ENCODE assay signal across 9 mouse cellular contexts in the genomic region with DNA sequence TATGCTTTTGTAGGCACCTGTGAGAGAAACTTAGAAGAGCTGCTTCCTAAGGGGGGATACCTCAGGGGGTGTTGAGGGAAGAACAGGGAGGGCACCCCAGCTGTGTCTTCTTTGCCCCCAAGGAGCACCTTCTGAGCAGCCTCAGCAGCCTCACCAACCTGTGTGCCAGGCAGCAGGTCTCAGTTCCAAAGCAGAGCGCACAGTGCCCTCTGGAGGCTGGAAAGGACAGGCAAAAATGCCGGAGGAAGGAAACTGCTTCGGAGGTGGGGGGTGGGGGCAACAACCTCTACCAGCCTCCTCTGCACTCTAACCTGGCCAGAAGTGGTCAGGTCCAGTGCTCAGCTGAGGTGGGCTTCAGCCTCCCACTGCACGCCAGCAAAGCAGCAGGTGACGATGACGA. TPM values are rescaled to one million over a fixed set of nuclear protein-coding genes. Genes with fewer than 3 reads are reported as not detected.
DNase-seq lines count a peak whose midpoint lies in the region; ATAC-seq and TF ChIP-seq lines count a peak whose summit lies in the region.
"Had no signal": no experiment of that assay in that cellular context is flagged by ENCODE, and none has a peak within 500 bp of the region (broad histone marks: within the 10 kb centered on the region; RNA-seq: fewer than 3 reads in every experiment).

No protein-coding gene starts in this region.

- TF ChIP-seq POLR2A in thymus, adult 2 months (IDR thresholded peaks at IDR 0.05; ENCODE audit: control insufficient read depth, extremely low read depth, insufficient read depth, low read length, poor library complexity) = no peak

- intact Hi-C loops in heart, postnatal 25 days (cut with DNase I) = no loop called here

- ATAC-seq in heart, postnatal 0 days (ENCODE audit: insufficient read depth, low read depth) = no peak
- ATAC-seq in granulocyte monocyte progenitor cell, adult 5-6 weeks (replicated peaks; ENCODE audit: poor library complexity, severe bottlenecking) = peak; percentile 50

- H3K9ac ChIP-seq in heart, postnatal 0 days (replicated peaks; ENCODE audit: low read depth, low read length) = no peak overlapping the region

- DNase-seq in heart, postnatal 0 days (ENCODE audit: low spot score) = peak; percentile 38
- no peak for DNase-seq in heart, postnatal 25 days (ENCODE audit: low spot score)
- DNase-seq in thymus, adult 2 months = peak; percentile 43
- no peak for DNase-seq in thymus, adult 18-20 months
- DNase-seq in splenic B cell, adult 2 months (ENCODE audit: low read depth, low spot score) = peak; percentile 52
- DNase-seq in urinary bladder, postnatal 14 days (ENCODE audit: low spot score) = no peak
- DNase-seq in ovary, postnatal 14 days (ENCODE audit: low spot score) = no peak

- H3K36me3 ChIP-seq in heart, postnatal 0 days (replicated peaks; ENCODE audit: control insufficient read depth, insufficient read depth, low read length) = peaks cover 6% of the 10 kb centered on the region; the same call in 1 of the 2 replicates
- H3K36me3 ChIP-seq in thymus, adult 2 months (ENCODE audit: control insufficient read depth, insufficient read depth, low read length) = no peaks in the 10 kb centered on the region
- H3K36me3 ChIP-seq in splenic B cell, adult 2 months (ENCODE audit: control insufficient read depth, insufficient read depth, low read length, poor library complexity, severe bottlenecking) = no peaks in the 10 kb centered on the region

- H3K9me3 ChIP-seq in heart, postnatal 0 days (replicated peaks; ENCODE audit: control insufficient read depth, low read length) = no peaks in the 10 kb centered on the region

- no peaks in the 10 kb centered on the region for H3K27me3 ChIP-seq in heart, postnatal 0 days (ENCODE audit: control insufficient read depth, insufficient read depth, low read length)
- no peaks in the 10 kb centered on the region for H3K27me3 ChIP-seq in thymus, adult 2 months (ENCODE audit: control insufficient read depth, insufficient read depth, low read length)
- H3K27me3 ChIP-seq in splenic B cell, adult 2 months (ENCODE audit: control insufficient read depth, insufficient read depth, low read length, poor library complexity, severe bottlenecking) = no peaks in the 10 kb centered on the region

- no peak overlapping the region for H3K27ac ChIP-seq in heart, postnatal 0 days (ENCODE audit: low read depth)
- H3K27ac ChIP-seq in thymus, adult 2 months (ENCODE audit: control insufficient read depth, insufficient read depth, low read length) = no peak overlapping the region

- no peak for TF ChIP-seq EP300 in heart, postnatal 0 days (IDR thresholded peaks at IDR 0.05; ENCODE audit: low read depth)

- no peak overlapping the region for H3K4me3 ChIP-seq in heart, postnatal 0 days (ENCODE audit: low read depth, low read length)
- no peak overlapping the region for H3K4me3 ChIP-seq in thymus, adult 2 months (ENCODE audit: control insufficient read depth, insufficient read depth, low read length)
- H3K4me3 ChIP-seq: myocyte had no signal

- 44% methylated on average over 6 of the region's 6 CpGs for WGBS in heart, postnatal 0 days
- WGBS in thymus, adult 2 months = 62% methylated on average over 6 of the region's 6 CpGs

- TF ChIP-seq CTCF in heart, postnatal 0 days (IDR thresholded peaks at IDR 0.05; ENCODE audit: low read depth) = peak; percentile 65
- peak; percentile 81 for TF ChIP-seq CTCF in thymus, adult 2 months (IDR thresholded peaks at IDR 0.05; ENCODE audit: borderline replicate concordance, control insufficient read depth, extremely low read depth, insufficient read depth, low read length, poor library complexity)

- H3K4me1 ChIP-seq in heart, postnatal 0 days (ENCODE audit: control insufficient read depth, insufficient read depth) = no peaks in the 10 kb centered on the region
- no peaks in the 10 kb centered on the region for H3K4me1 ChIP-seq in thymus, adult 2 months (replicated peaks; ENCODE audit: control insufficient read depth, insufficient read depth, low read length)

- H3K4me2 ChIP-seq in heart, postnatal 0 days (ENCODE audit: low read depth, low read length) = no peak overlapping the region

RNA-seq across cellular contexts. Expression of gene Tmem106c, which starts 6.3 kb away (rescaled TPM):
- total RNA-seq in heart, postnatal 0 days (2014; rRNA removed; ENCODE audit: low replicate concordance) = 20.3 and 94.1 TPM in 2 replicates
- 33.1 and 34.3 TPM in 2 replicates for polyA plus RNA-seq in heart, postnatal 0 days (2015; fragmentation: Nextera tagmentation; extraction: Ambion mirVana)
- total RNA-seq in heart, postnatal 25 days (2021) = 10 to 100 TPM; 10.9 to 15.3 TPM
- 38.4 and 40.0 TPM in 2 replicates for polyA plus RNA-seq in thymus, adult 2 months (2012; rRNA removed)
- 48.8 and 61.7 TPM in 2 replicates for total RNA-seq in granulocyte monocyte progenitor cell, adult 5-6 weeks (2014; fragmentation: Nextera tagmentation)
- total RNA-seq in granulocyte monocyte progenitor cell, adult 5-6 weeks (2017) = 29.0 and 32.7 TPM in 2 replicates

RNA-seq across cellular contexts. Expression of gene Col2a1, which starts 34.2 kb away (rescaled TPM):
- 0.38 and 0.66 TPM in 2 replicates for total RNA-seq in heart, postnatal 0 days (2014; rRNA removed; ENCODE audit: low replicate concordance)
- polyA plus RNA-seq in heart, postnatal 0 days (2015; fragmentation: Nextera tagmentation; extraction: Ambion mirVana) = 0.18 and 0.22 TPM in 2 replicates
- under 1 TPM; 0.36 to 0.52 TPM for total RNA-seq in heart, postnatal 25 days (2021)
- polyA plus RNA-seq in thymus, adult 2 months (2012; rRNA removed) = 0.32 and 0.47 TPM in 2 replicates
- not detected in 2 replicates for total RNA-seq in granulocyte monocyte progenitor cell, adult 5-6 weeks (2014; fragmentation: Nextera tagmentation)
- total RNA-seq in granulocyte monocyte progenitor cell, adult 5-6 weeks (2017) = not detected in 2 replicates

RNA-seq across cellular contexts. Expression of gene Vdr, which starts 59.9 kb away (rescaled TPM):
- 0.15 and 1.7 TPM in 2 replicates for total RNA-seq in heart, postnatal 0 days (2014; rRNA removed; ENCODE audit: low replicate concordance)
- polyA plus RNA-seq in heart, postnatal 0 days (2015; fragmentation: Nextera tagmentation; extraction: Ambion mirVana) = 1.3 and 2.6 TPM in 2 replicates
- 1 to 10 TPM; 1.5 to 2.5 TPM for total RNA-seq in heart, postnatal 25 days (2021)
- 5.3 and 6.2 TPM in 2 replicates for polyA plus RNA-seq in thymus, adult 2 months (2012; rRNA removed)
- total RNA-seq in granulocyte monocyte progenitor cell, adult 5-6 weeks (2014; fragmentation: Nextera tagmentation) = 12.9 and 25.6 TPM in 2 replicates
- 2.3 and 2.5 TPM in 2 replicates for total RNA-seq in granulocyte monocyte progenitor cell, adult 5-6 weeks (2017)

Comparison
In these comparisons a context has a peak if more than half of its experiments do, and no peak if none do; other contexts are left out.
1. DNase-seq: peak in heart, postnatal 0 days (single experiment), thymus, adult 2 months (single experiment) and splenic B cell, adult 2 months (single experiment); none in heart, postnatal 25 days (single experiment), thymus, adult 18-20 months (0 of 2), urinary bladder, postnatal 14 days (single experiment) and ovary, postnatal 14 days (single experiment).